Mouse (Mus musculus) brain, embryonic 14.5 days (tissue): ENCODE data around the gene Nipal4.

Source experiments
- CTCF ChIP-seq: fragments of 200-500 bp; IDR thresholded peaks from 2 replicates; pipeline ENCODE4 v1.5.1; 2012; ENCODE audit warnings: inconsistent platforms, mild to moderate bottlenecking, moderate library complexity, borderline replicate concordance; ENCODE audit not compliant: insufficient read depth, insufficient read length; ENCODE audit errors: extremely low read depth
- POLR2A ChIP-seq: fragments of 200-500 bp; IDR thresholded peaks from 2 replicates; pipeline ENCODE4 v1.6.1; 2012; ENCODE audit warnings: mild to moderate bottlenecking, inconsistent platforms, borderline replicate concordance; ENCODE audit not compliant: poor library complexity, insufficient read depth, insufficient read length, severe bottlenecking; ENCODE audit errors: extremely low read depth

DNA sequence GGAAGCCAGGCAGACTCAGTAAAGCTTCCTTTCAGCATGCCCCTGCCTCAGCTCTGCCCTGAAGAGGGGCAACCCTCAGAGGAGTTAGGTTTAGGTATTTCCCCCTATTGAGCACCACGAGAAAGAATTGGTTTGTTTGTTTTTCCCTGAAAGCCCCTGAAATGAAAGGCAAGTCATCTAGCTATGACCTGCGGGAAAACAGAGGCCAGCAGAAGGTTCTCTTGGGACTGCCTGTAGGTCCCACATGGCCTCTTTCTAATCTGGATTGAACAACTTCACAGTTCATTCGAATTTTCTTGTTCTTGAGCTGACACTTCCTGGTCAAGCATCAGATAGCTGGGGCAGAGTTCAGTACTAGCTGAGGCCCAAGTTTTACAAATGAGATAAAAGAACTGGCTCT is 45.5 kb upstream of the Nipal4 start:
- TF ChIP-seq CTCF: no peak
- no peak for TF ChIP-seq POLR2A
